Mouse (Mus musculus): ENCODE data around the gene Aoc3. TPM values are rescaled to one million over a fixed set of nuclear protein-coding genes. Genes with fewer than 3 reads are reported as not detected.

Aoc3 gene
- polyA plus RNA-seq, 1 experiment = 12.5 TPM

DNA sequence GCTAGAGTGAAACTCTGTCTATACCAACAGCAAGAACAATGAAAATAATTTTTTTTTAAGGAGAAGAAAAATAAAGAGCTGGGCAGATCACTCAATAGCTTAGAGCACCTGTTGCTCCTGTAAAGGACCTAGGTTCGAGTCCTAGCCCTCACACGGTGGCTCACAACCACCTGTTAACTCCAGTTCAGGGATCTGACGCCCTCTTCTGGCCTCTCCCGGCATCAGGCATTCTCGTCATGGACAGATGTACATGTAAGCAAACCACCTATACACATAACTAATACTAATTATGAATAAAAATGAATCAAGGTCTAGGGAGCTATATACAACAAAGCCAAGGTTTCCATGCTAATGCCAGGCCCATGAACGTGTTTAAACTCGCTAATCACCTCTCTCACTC is 29.5 kb upstream of the Aoc3 start:
- H3K27me3 ChIP-seq (replicated peaks; ENCODE audit: control insufficient read depth, insufficient read depth, low read length) = no peaks in the 10 kb centered on the region
- WGBS = 67% methylated on average over 7 of the region's 7 CpGs
- TF ChIP-seq POLR2A (IDR thresholded peaks at IDR 0.05; ENCODE audit: low read depth, low read length) (no peak), CTCF (conservative IDR thresholded peaks at IDR 0.05; ENCODE audit: insufficient read depth, insufficient read length, low read depth, low read length) (peak; percentile 35)
- H3K4me1 ChIP-seq (ENCODE audit: control insufficient read depth, insufficient read depth, low read length) = peaks cover 16% of the 10 kb centered on the region; the same call in 1 of the 2 replicates
- H3K27ac ChIP-seq (ENCODE audit: insufficient read depth, low read depth, low read length) = peak overlapping the region; percentile 34; the same call in 1 of the 2 replicates
- peak overlapping the region; percentile 72 for H3K4me3 ChIP-seq (ENCODE audit: insufficient read depth, low read depth, low read length)
- no peaks in the 10 kb centered on the region for H3K36me3 ChIP-seq (ENCODE audit: control insufficient read depth, insufficient read depth, low read length)
- no peak for DNase-seq

DNA sequence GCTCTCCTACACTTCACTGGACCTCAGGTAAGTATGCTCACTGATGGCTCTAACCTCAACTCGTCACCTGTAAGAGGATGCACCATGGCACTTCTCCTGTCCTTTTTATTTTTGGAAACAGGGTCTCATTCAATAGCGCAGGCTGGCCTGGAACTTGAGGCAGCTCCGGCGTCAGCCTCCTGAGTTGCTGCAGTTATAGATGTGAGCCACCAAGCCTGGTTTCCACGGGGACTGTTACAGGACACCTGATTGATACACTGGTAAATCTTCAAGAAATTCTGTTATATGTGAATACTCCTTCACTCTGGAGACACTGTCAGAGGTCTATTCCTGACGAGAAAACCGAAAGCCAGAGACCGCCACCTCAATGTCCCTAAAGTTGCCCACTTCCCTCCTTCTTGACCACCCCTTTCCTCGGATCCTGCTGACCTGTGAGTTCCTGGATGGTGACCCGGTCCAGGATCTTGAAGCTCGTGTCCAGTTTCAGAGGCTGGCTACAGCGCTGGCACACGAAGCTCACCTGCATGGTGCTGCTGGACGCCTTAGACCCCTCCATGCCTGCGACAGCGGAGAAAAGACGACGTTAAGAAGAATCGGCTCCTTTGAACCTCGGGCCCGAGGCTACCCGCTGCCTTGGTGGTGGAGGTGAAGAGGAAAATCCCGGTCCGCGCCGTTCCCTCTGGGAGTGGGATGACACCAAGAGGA is 29.0 kb upstream of the Aoc3 start:
- no peak for TF ChIP-seq POLR2A (IDR thresholded peaks at IDR 0.05; ENCODE audit: low read depth, low read length)
- no peak for TF ChIP-seq CTCF (conservative IDR thresholded peaks at IDR 0.05; ENCODE audit: insufficient read depth, insufficient read length, low read depth, low read length)
- H3K4me3 ChIP-seq (ENCODE audit: insufficient read depth, low read depth, low read length) = peak overlapping the region; percentile 72
- peak overlapping the region; percentile 34 for H3K27ac ChIP-seq (ENCODE audit: insufficient read depth, low read depth, low read length)
- H3K4me1 ChIP-seq (ENCODE audit: control insufficient read depth, insufficient read depth, low read length) = peaks cover 16% of the 10 kb centered on the region; the same call in 1 of the 2 replicates
- WGBS = 6% methylated on average over 26 of the region's 26 CpGs
- no peaks in the 10 kb centered on the region for H3K36me3 ChIP-seq (ENCODE audit: control insufficient read depth, insufficient read depth, low read length)
- no peak for DNase-seq
- H3K27me3 ChIP-seq (replicated peaks; ENCODE audit: control insufficient read depth, insufficient read depth, low read length) = no peaks in the 10 kb centered on the region

DNA sequence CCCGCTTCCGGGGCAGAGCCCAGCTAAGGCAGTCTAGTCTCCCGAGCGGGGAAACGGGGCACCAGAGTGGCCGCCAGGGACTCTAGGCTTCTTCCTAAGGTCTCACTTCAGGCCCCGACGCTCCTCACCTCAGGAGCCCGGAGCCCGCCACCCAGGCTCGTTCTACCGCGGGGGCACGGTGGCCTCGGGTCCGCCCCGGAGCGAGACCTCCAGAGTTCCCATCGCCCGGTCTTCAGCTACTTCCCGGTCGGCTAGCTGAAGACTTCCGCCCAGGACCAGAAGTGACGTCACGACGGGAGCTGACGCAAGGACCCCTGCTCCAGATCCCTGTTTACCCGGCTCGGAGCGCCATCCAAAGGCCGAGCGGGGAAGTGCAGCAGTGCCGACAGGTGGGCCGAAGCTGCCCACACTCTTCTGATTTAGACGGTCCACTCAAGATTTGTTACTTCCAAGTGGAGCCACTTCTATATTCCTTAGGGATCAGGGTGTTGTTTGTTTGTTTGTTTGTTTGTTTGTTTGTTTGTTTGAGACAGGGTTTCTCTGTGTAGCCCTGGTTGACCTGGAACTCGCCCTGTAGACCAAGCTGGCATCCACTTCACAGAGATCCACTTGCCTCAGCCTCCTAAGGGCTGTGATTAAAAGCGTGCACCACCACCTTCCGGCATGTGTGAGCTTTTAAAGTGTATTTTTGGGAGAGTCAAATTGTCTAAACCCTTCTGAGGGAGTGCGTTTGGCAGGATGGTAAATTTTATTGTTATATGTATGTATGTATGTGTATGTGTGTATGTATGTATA is 28.2 kb upstream of the Aoc3 start, which contains the start of gene Becn1:
Becn1 (minus strand) TSS at position 283 of the 795 bp plus-strand sequence.
- no peaks in the 10 kb centered on the region for H3K36me3 ChIP-seq (ENCODE audit: control insufficient read depth, insufficient read depth, low read length)
- H3K27ac ChIP-seq (ENCODE audit: insufficient read depth, low read depth, low read length) = peak within 1 kb of the TSS; percentile 34
- H3K4me3 ChIP-seq (ENCODE audit: insufficient read depth, low read depth, low read length) = peak within 1 kb of the TSS; percentile 72
- DNase-seq = peak; percentile 97
- peaks cover 16% of the 10 kb centered on the region; the same call in 1 of the 2 replicates for H3K4me1 ChIP-seq (ENCODE audit: control insufficient read depth, insufficient read depth, low read length)
- WGBS = 6% methylated on average over 39 of the region's 39 CpGs
- TF ChIP-seq CTCF (conservative IDR thresholded peaks at IDR 0.05; ENCODE audit: insufficient read depth, insufficient read length, low read depth, low read length) (peak; percentile 95; the same call in 1 of the 2 replicates), POLR2A (IDR thresholded peaks at IDR 0.05; ENCODE audit: low read depth, low read length) (peak; percentile 53)
- H3K27me3 ChIP-seq (replicated peaks; ENCODE audit: control insufficient read depth, insufficient read depth, low read length) = no peaks in the 10 kb centered on the region

DNA sequence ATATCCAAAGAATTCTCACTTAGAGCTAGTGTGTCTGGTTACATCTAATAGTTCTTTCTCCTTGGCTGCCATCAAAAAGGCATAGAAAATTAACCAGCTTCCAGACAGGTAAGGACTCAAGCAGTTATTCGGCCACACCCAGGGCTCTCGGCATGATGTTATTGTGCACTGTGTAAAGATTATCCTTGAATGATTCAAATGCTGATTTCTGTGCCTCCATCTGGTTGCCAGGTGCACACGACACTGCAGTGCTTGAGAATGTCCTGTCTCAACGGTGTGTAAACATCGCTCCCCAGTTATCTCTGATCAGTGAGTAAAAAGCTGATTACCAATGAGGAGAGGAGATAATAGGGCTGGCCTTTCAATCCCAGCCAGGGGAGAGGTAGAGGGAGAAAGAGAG is 22.7 kb upstream of the Aoc3 start:
- no peaks in the 10 kb centered on the region for H3K4me1 ChIP-seq (ENCODE audit: control insufficient read depth, insufficient read depth, low read length)
- no peaks in the 10 kb centered on the region for H3K27me3 ChIP-seq (replicated peaks; ENCODE audit: control insufficient read depth, insufficient read depth, low read length)
- H3K36me3 ChIP-seq (ENCODE audit: control insufficient read depth, insufficient read depth, low read length) = no peaks in the 10 kb centered on the region
- WGBS = 54% methylated on average over 5 of the region's 5 CpGs
- TF ChIP-seq CTCF (conservative IDR thresholded peaks at IDR 0.05; ENCODE audit: insufficient read depth, insufficient read length, low read depth, low read length) (no peak), POLR2A (IDR thresholded peaks at IDR 0.05; ENCODE audit: low read depth, low read length) (no peak)
- H3K4me3 ChIP-seq (ENCODE audit: insufficient read depth, low read depth, low read length) = no peak overlapping the region
- DNase-seq = no peak
- H3K27ac ChIP-seq (ENCODE audit: insufficient read depth, low read depth, low read length) = no peak overlapping the region

DNA sequence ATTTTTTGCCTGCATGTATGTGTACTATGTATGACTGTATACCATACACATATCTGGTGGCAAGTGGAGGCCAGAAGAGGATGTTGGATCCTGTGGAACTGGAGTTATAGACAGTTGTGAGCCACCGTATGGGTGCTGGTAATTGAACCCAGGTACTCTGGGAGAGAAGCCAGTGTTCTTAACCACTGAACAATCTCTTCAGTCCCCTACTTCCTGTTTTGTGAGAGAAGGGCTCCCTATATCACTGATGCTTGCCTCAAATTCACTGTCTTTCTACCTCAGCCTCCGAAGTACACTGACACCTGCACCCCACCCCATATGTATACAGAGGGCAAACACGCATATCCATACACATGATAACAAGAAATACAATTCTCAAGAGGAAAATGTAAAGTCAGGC is 19.3 kb upstream of the Aoc3 start:
- no peaks in the 10 kb centered on the region for H3K36me3 ChIP-seq (ENCODE audit: control insufficient read depth, insufficient read depth, low read length)
- TF ChIP-seq POLR2A (IDR thresholded peaks at IDR 0.05; ENCODE audit: low read depth, low read length) = no peak
- TF ChIP-seq CTCF (conservative IDR thresholded peaks at IDR 0.05; ENCODE audit: insufficient read depth, insufficient read length, low read depth, low read length) = no peak
- H3K27ac ChIP-seq (ENCODE audit: insufficient read depth, low read depth, low read length) = no peak overlapping the region
- no peak overlapping the region for H3K4me3 ChIP-seq (ENCODE audit: insufficient read depth, low read depth, low read length)
- H3K4me1 ChIP-seq (ENCODE audit: control insufficient read depth, insufficient read depth, low read length) = no peaks in the 10 kb centered on the region
- no peak for DNase-seq
- 87% methylated on average over 3 of the region's 3 CpGs for WGBS
- H3K27me3 ChIP-seq (replicated peaks; ENCODE audit: control insufficient read depth, insufficient read depth, low read length) = no peaks in the 10 kb centered on the region

DNA sequence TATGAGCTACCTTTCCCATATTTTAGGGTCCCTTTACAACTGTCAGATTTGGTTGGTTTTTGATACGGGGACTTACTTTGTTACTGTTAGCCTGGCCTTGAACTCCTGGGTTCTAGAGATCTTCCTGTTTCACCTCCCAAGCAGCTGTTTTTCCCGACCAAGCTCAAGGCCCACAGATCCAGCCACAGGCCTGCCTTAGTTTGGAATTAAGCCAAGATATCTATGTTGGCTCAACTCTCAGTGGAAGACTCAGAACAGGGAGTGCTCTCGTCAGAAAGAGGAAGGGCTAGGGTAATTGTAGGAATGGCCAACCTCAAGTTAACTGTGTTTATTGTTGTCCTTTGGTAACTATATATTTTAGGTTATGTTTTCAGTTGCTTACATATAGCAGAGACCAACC is 18.3 kb upstream of the Aoc3 start:
- Histone ChIP-seq H3K4me3 (ENCODE audit: insufficient read depth, low read depth, low read length) (no peak overlapping the region), H3K4me1 (ENCODE audit: control insufficient read depth, insufficient read depth, low read length) (no peaks in the 10 kb centered on the region; the same call in 1 of the 2 replicates), H3K27me3 (replicated peaks; ENCODE audit: control insufficient read depth, insufficient read depth, low read length) (no peaks in the 10 kb centered on the region), H3K36me3 (ENCODE audit: control insufficient read depth, insufficient read depth, low read length) (no peaks in the 10 kb centered on the region), H3K27ac (ENCODE audit: insufficient read depth, low read depth, low read length) (no peak overlapping the region)
- no peak for TF ChIP-seq POLR2A (IDR thresholded peaks at IDR 0.05; ENCODE audit: low read depth, low read length)
- TF ChIP-seq CTCF (conservative IDR thresholded peaks at IDR 0.05; ENCODE audit: insufficient read depth, insufficient read length, low read depth, low read length) = no peak
- no peak for DNase-seq
- 46% methylated on average over 3 of the region's 3 CpGs for WGBS

DNA sequence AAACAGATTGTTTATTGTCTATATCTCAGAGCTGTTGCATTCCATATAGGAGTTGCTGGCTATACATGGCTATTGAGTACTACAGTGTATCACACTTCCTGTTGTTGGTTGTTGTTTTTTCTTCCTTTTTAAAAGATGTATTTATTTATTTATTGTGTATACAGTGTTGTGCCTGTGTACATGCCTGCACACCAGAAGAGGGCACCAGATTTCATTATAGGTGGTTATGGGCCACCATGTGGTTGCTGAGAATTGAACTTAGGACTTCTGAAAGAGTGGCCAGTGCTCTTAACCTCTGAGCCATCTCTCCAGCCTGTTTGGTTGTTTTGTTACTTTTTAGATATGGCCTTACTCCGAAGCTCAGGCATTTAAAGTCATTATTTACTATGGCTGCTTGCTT is 15.8 kb upstream of the Aoc3 start:
- DNase-seq = no peak
- 95% methylated on average over 1 of the region's 1 CpGs for WGBS
- no peaks in the 10 kb centered on the region; the same call in 1 of the 2 replicates for H3K4me1 ChIP-seq (ENCODE audit: control insufficient read depth, insufficient read depth, low read length)
- H3K27me3 ChIP-seq (replicated peaks; ENCODE audit: control insufficient read depth, insufficient read depth, low read length) = no peaks in the 10 kb centered on the region
- H3K27ac ChIP-seq (ENCODE audit: insufficient read depth, low read depth, low read length) = no peak overlapping the region
- H3K4me3 ChIP-seq (ENCODE audit: insufficient read depth, low read depth, low read length) = no peak overlapping the region
- TF ChIP-seq CTCF (conservative IDR thresholded peaks at IDR 0.05; ENCODE audit: insufficient read depth, insufficient read length, low read depth, low read length) (no peak), POLR2A (IDR thresholded peaks at IDR 0.05; ENCODE audit: low read depth, low read length) (no peak)
- H3K36me3 ChIP-seq (ENCODE audit: control insufficient read depth, insufficient read depth, low read length) = peaks cover 3% of the 10 kb centered on the region
